Mouse (Mus musculus) heart, postnatal 14 days (tissue): ENCODE results near the gene Sp140. TPM values are rescaled to one million over a fixed set of nuclear protein-coding genes. Genes with fewer than 3 reads are reported as not detected.
"Not testable (repeated sequence)": the region's sequence is repeated elsewhere in the genome, so short reads cannot be mapped to it uniquely, and the experiment has no call there.

Source experiments
- DNase-seq, 2 experiments: peaks; one replicate each; pipeline ENCODE4 v3.0.0; 2021 to 2022
- intact Hi-C: fragments of 180-260 bp; cut with DNase I; formaldehyde crosslinking; loops from one replicate; pipeline ENCODE4 v1.15.1; 2025
- total RNA-seq, 2 experiments: library from RNA; stranded (reverse); gene quantifications; 2 replicates each; pipeline ENCODE4 v1.2.3; 2021

The Sp140 gene
- total RNA-seq, 2 experiments from 2014 or later: 1.6 to 2.2 TPM

DNA sequence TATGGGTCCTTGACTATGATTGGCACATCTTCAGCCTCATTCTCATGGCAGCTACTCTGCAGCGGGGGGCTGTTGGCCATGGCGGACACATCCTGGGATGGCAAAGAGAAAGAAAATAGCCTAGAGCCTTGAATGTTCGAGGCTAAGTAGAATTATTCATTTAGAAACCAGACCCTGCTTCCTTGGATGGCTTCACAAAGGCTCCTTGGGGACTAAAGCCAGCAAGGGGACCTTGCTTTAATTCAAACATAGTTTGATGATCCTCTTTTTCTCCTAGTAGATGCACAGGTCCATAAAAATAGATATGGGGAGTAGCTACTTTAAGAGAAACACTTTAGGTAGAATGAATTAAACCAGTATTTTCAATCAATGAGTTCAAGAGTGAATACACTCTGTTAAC, 36.8 kb downstream of the Sp140 start:
- DNase-seq, intact Hi-C loops: not testable (repeated sequence)

DNA sequence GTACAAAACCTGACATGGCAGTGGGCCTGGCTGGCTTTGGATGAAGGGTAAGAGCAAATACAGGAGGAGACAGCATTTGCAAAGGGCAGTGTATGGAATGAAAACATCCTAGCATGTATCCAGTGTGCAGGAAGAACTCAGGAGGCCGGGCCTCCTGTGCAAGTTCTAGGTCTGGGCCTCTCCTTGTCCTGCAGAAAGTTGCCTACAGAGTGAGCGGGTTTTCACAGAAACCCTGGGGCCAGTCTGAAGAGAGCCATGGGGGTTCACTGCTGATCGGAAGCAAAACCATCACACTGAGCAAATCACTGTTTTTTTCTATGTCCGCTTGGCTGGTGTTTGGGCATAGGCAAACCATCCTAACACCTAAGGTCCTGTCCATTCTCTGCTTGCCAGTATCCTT, 38.0 kb downstream of the Sp140 start:
- DNase-seq, intact Hi-C loops: not testable (repeated sequence)

DNA sequence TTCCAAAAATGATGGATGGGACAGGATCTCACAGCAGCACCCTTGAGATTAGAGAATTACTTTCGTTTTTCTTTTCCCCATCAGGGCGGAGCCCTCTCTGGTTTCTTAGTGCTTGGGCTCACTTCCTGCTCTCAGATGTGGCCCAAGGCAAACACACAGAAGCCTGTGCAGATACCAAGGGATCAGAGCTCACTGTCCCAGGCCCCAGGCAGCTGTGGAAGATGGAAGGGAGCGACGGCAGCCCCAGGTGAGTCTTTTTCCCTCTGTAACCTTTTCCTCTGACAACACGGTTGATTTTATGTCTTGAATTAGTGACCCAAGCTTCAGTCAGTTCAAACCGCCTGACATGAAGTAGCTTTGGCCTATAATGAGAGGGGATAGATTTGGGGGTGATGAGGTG, 49.7 kb downstream of the Sp140 start, which contains the start of gene Sp100:
Sp100 (plus strand) TSS at position 108 of the 400 bp plus-strand sequence.
- intact Hi-C loops: not testable (repeated sequence)
- peak; percentile 8 to 18 for DNase-seq

DNA sequence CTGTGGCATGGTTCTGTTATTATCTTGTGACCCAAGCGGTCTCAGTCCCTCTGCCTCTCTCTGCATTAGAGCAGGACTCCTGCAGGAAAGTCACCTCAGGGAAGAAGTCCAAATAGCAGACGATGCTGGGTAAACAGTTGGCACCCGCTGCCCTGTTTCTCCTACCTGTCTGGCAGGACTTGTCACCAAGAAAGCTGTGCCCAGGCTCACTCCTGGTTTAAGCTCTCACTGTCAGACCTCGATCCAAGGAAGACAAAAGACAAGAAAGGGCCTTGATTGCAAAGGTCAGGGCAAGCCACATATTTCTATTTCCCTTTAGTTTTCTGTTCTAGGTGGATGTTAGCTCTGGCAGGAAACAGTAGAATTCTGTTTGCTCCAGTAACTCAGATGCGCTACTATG, 50.3 kb downstream of the Sp140 start:
- intact Hi-C loops, DNase-seq: not testable (repeated sequence)

DNA sequence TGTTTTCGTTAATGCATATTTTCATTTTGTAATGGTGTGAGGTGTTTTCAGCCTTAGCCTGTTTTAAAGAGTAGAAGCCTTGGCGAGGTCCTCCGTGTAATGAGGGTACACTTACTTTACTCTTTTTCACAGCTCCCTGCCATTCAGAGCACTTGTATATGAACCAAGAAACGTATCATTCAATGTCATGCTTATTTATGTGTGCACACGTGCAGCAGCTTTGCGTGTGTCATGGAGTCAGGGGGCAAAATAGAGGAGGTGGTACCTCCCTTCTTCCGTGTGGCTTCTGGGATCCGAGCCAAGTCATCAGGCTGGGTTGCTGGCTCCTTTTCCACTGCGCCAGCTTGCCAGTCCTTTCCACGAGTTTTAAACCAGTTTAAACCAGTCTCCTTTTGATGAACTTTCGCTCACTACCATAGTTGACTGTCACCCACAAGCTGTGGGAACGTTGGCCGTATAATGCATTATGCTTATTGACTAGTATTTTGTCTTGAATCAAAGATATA, 51.6 kb downstream of the Sp140 start:
- peak in 1 of 2 experiments; percentile 9 for DNase-seq
- intact Hi-C loops: not testable (repeated sequence)

DNA sequence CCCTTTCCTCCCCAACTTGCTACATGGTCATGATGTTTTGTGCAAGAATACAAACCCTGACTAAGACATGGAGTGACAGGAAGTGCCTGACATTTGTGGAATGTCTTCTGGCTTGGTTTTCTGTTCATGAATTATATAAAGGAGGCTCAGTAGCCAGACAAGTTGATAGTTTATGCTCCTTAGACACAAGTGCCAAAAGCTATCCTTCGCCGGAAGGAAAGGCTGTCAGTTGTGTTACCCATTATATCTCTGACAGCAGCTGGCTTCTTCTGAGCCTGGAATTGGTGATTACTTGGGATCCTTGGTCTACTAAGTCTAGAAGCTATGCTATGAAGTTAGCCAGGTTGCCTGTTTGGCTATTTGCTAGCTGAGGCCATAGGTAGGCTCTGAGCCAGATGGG, 57.0 kb downstream of the Sp140 start:
- DNase-seq, intact Hi-C loops: not testable (repeated sequence)

DNA sequence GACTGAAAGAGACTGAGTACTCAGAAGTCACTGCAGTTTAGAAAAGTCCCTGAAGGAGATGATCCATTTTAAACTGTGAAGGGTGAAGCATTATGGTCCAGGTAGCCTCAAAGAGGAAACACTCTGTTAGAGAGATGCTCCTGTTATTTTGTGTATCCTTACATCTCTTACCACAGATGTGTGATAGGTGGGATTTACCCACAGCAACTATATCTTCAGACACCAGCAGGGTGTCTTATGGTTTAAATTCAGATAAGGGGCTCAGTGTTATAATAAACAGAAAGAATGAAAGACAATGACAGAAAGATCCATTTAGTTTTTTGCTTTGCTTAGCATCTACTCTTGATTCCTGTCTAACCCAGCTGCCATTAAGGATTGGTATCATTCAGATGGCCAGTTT, 64.1 kb downstream of the Sp140 start:
- no peak for DNase-seq
- intact Hi-C loops: no loop called here

DNA sequence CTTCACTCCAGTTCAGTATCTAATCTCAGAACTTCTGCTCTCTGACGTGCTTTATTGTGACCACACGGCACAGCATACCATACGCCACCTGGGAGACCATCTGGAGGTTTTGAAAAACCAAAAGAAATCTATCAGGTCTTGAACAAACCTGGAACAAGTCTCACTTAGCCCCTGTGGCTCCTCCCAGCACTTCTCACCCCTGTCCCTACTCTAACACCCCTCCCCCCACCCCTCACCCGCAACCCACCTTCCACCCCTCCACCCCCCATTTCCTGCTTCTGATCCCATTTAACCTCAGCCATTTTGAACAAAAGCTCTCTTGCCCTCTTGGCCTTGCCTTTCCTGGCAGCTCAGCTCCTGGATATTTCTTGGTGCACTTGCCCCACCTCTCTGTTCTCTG, 80.0 kb downstream of the Sp140 start:
- intact Hi-C loops: no loop called here
- no peak for DNase-seq

DNA sequence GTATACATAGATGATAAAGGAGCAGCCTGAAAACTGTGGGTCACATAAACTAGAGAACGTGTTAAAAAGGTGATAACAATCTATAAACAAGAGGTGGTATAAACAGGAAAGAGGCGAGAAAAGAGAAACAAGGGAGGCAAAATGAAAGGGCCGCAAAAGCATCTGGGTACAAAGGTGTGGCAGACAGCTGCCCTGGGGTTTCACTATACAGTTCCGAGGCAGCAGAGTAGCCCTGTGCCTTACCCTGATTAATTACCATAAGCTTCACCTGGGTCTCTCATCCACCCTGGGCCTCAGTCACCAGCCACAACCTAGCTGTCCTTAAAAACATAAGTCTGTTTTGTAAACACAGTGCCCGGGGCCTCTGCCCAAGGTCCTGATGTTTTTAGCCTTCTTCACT, 86.5 kb downstream of the Sp140 start:
- no peak for DNase-seq
- intact Hi-C loops: no loop called here

DNA sequence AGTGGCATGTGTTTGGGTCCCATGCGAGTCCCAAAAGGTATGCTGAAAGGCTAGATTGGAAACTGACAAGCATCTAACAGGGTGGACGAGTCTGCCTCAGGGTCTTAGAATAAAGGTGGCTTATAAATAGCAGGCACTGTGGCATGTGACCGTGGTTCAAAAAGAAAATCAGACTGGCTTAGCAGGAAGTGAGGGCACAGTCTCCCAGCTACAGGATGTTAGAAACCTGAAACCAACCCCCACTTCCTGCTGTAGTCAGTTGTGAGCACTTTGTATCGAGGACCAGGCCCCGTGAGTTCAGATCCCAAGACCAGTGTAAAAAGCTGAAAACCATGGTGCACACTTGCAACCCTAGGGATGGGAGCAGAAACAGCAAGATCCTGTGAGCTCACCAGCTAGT, 87.2 kb downstream of the Sp140 start:
- no peak for DNase-seq
- intact Hi-C loops: no loop called here

DNA sequence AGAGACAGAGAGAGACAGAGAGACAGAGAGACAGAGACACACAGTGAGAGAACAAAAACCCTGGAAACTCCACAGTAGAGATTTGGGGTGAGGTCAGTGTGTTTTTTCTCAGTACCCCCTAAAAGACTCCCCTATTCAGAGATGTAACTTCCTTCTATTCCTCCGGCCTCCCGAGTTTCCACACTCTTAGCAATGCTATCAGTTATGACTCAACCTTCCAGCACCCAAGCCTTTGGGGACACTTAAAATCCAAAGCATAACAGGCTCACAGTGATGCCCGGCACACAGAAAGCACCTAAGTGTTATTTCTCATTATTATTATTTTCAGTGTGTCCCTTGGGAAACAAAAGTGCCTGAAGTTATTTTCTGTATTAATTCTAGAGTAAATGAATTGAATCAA, 90.4 kb downstream of the Sp140 start:
- intact Hi-C loops: no loop called here
- no peak for DNase-seq

DNA sequence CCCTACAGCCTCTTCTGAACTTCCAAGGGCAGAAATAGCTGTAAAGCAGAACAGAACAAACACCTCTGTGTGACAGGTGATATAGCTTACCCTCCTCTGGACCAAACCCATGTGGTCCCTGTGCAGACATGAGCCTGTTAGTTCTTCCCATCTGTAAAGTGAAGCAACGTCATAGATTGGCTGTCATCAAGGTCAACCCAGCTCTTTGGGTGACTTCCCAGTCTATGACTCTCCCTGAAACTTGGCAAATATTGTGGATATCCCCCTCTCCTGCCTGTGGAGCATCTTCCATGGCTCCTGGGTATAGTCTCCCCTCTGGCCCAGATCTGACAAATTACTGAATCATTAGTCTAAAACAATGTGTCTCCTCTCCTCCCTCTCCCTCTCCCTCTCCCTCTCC, 92.1 kb downstream of the Sp140 start:
- intact Hi-C loops: no loop called here
- DNase-seq: no peak

DNA sequence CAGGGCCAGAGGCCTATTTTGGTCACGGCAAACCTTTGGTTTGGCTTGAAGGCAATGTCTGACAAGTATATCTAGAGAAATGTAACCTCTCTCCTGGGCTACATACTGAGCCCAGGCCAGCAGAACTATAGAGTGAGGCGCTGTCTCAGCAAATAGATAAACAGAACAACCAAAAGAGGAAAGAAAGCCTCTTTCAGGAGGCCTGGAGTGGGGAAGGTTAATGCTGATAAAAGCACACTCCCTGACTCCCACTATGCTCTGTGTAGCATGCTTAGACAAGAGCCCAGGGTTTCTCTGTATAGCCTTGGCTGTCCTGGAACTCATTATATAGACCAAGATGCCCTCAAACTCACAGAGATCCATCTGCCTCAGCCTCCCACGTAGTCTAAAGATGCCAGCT, 93.1 kb downstream of the Sp140 start:
- DNase-seq: no peak
- intact Hi-C loops: no loop called here

Other genes starting within 250 kb of the Sp140 start
- gene G530012D18Rik, start 24.7 kb upstream of the Sp140 start, total RNA-seq: not detected
- 1 to 10 TPM; 3.8 to 4.6 TPM for gene Sp110, start 1.6 kb upstream of the Sp140 start, total RNA-seq
- 10 to 100 TPM; 16.2 to 17.4 TPM for gene Sp100, start 49.6 kb downstream of the Sp140 start, total RNA-seq
- gene A630001G21Rik, start 178.3 kb downstream of the Sp140 start, total RNA-seq: under 1 TPM; 0.76 to 0.80 TPM
- 100 to 1,000 TPM in 1 of 2 experiments, 10 to 100 TPM in 1; 93.5 to 101 TPM for gene Cab39, start 193.1 kb downstream of the Sp140 start, total RNA-seq